Mouse (Mus musculus) CH12.LX (cell line): ENCODE measurements around the gene Gtf2h5.

ENCODE experiments used
- CHD1 ChIP-seq: IDR thresholded peaks from 2 replicates; pipeline ENCODE4 v1.6.1; 2012; ENCODE audit warnings: low read depth, low read length, improper control_type of control experiment, inconsistent platforms
- CHD2 ChIP-seq: IDR thresholded peaks from 2 replicates; pipeline ENCODE4 v1.6.1; 2011; ENCODE audit warnings: low read length, improper control_type of control experiment
- CTCF ChIP-seq, 2 experiments: IDR thresholded peaks in 1 of 2; conservative IDR thresholded peaks in 1 of 2; 2 replicates each; pipeline ENCODE4 v1.5.1; 2011 to 2012; ENCODE audit warnings: low read depth in 2 of 2, low read length in 2 of 2, improper control_type of control experiment in 1 of 2, inconsistent platforms in 1 of 2, mild to moderate bottlenecking in 1 of 2, moderate library complexity in 1 of 2
- HCFC1 ChIP-seq: IDR thresholded peaks from 2 replicates; pipeline ENCODE4 v1.6.1; 2012; ENCODE audit warnings: low read depth, mild to moderate bottlenecking, inconsistent platforms, low read length, improper control_type of control experiment
- JUN ChIP-seq: IDR thresholded peaks from 2 replicates; pipeline ENCODE4 v1.6.1; 2011; ENCODE audit warnings: low read depth, mild to moderate bottlenecking, low read length, improper control_type of control experiment, moderate library complexity; ENCODE audit not compliant: insufficient read depth
- MAFK ChIP-seq: IDR thresholded peaks from 2 replicates; pipeline ENCODE4 v1.6.1; 2011; ENCODE audit warnings: low read length, improper control_type of control experiment; ENCODE audit not compliant: insufficient replicate concordance
- MYC ChIP-seq: IDR thresholded peaks from 2 replicates; pipeline ENCODE4 v1.6.1; 2011; ENCODE audit warnings: low read depth, mild to moderate bottlenecking, improper control_type of control experiment, low read length
- USF1 ChIP-seq: IDR thresholded peaks from 2 replicates; pipeline ENCODE4 v1.6.1; 2014; ENCODE audit warnings: low read depth, mild to moderate bottlenecking, inconsistent platforms, low read length, improper control_type of control experiment
- USF2 ChIP-seq: conservative IDR thresholded peaks from 2 replicates; pipeline ENCODE4 v1.6.1; 2011; ENCODE audit warnings: low read depth, low read length, improper control_type of control experiment
- ZNF384 ChIP-seq: IDR thresholded peaks from 2 replicates; pipeline ENCODE4 v1.6.1; 2012; ENCODE audit warnings: low read depth, low read length, improper control_type of control experiment, inconsistent platforms

- TF ChIP-seq CHD2 (no peak), USF2 (no peak; the same call in 1 of the 2 replicates), USF1 (peak; percentile 86), CHD1 (no peak), MYC (no peak), MAFK (no peak), JUN (no peak), CTCF (conservative IDR thresholded peaks at IDR 0.05 in 1 of 2, IDR thresholded peaks at IDR 0.05 in 1 of 2; ENCODE audit: low read depth in 2 of 2, low read length in 2 of 2) (no peak), ZNF384 (no peak), HCFC1 (no peak)
Observed at GRCm38 (mm10) chr17:6106361-6107014, 26.9 kb downstream of the Gtf2h5 start, which contains the start of gene Tulp4.
